Mouse (Mus musculus): ENCODE results near the gene Zfp317.
"Not testable (repeated sequence)": the region's sequence is repeated elsewhere in the genome, so short reads cannot be mapped to it uniquely, and the experiment has no call there.

Gene Zfp317

GRCm38 (mm10) chr9:19621843-19622822, at the start of gene Zfp317:
Zfp317 (plus strand) TSS chr9:19622102.
- peak; percentile 79 for DNase-seq (ENCODE audit: low spot score)

- no peak for DNase-seq (ENCODE audit: low spot score)
These were observed 39.6 kb upstream of the Zfp317 start, which contains the start of gene Olfr855 for GRCm38 (mm10) chr9:19582317-19582716. Olfr855 (plus strand) TSS chr9:19582617.

- no peak for DNase-seq (ENCODE audit: low spot score)
These were observed 605 bp upstream of the Zfp317 start for GRCm38 (mm10) chr9:19621297-19621696.

- no peak for DNase-seq (ENCODE audit: low spot score)
These were observed 7.7 kb downstream of the Zfp317 start for GRCm38 (mm10) chr9:19629574-19629973.

- no peak for DNase-seq (ENCODE audit: low spot score)
These were observed 23.3 kb downstream of the Zfp317 start for GRCm38 (mm10) chr9:19645193-19645592.

- no peak for DNase-seq (ENCODE audit: low spot score)
These were observed 68.4 kb downstream of the Zfp317 start for GRCm38 (mm10) chr9:19690281-19690680.

GRCm38 (mm10) chr9:19691426-19691825, 69.5 kb downstream of the Zfp317 start:
- DNase-seq (ENCODE audit: low spot score), result no peak

- DNase-seq (ENCODE audit: low spot score), result no peak
These were observed 70.5 kb downstream of the Zfp317 start for GRCm38 (mm10) chr9:19692430-19692829.

GRCm38 (mm10) chr9:19694285-19694684, 72.4 kb downstream of the Zfp317 start:
- not testable (repeated sequence) for DNase-seq (ENCODE audit: low spot score)

GRCm38 (mm10) chr9:19694898-19695379, 73.0 kb downstream of the Zfp317 start:
- not testable (repeated sequence) for DNase-seq (ENCODE audit: low spot score)
